Mouse (Mus musculus): ENCODE results near the gene Slc12a9.

GRCm38 (mm10) chr5:137289591-137290365 is 43.6 kb downstream of the Slc12a9 start:
- TF ChIP-seq CTCF (IDR thresholded peaks at IDR 0.05; ENCODE audit: insufficient read depth, low read length), result no peak
- no peak for TF ChIP-seq POLR2A (IDR thresholded peaks at IDR 0.05; ENCODE audit: borderline replicate concordance, extremely low read depth, low read depth, low read length)
